Mouse (Mus musculus): ENCODE data around the gene Gabbr2. TPM values are rescaled to one million over a fixed set of nuclear protein-coding genes. Genes with fewer than 3 reads are reported as not detected.

Gene Gabbr2
- polyA plus RNA-seq, 1 experiment = not detected

- Histone ChIP-seq H3K27me3 (ENCODE audit: control insufficient read depth, insufficient read depth, insufficient read length) (no peaks in the 10 kb centered on the region), H3K36me3 (ENCODE audit: control insufficient read depth, insufficient read depth) (no peaks in the 10 kb centered on the region), H3K79me3 (ENCODE audit: low read depth) (no peaks in the 10 kb centered on the region), H3ac (ENCODE audit: control insufficient read depth, insufficient read length, low read depth) (no peak overlapping the region), H3K4me3 (ENCODE audit: insufficient read depth, poor library complexity, severe bottlenecking) (no peak overlapping the region), H3K79me2 (ENCODE audit: control insufficient read depth, insufficient read depth) (no peaks in the 10 kb centered on the region)
- no peak for TF ChIP-seq CTCF (IDR thresholded peaks at IDR 0.05; ENCODE audit: control insufficient read depth, insufficient read depth, insufficient read length)
- no peak for TF ChIP-seq CEBPB (IDR thresholded peaks at IDR 0.05; ENCODE audit: low read depth)
- no peak for TF ChIP-seq MYOG (IDR thresholded peaks at IDR 0.05; ENCODE audit: control insufficient read depth, extremely low read depth, insufficient read length)
- TF ChIP-seq MYOD1 (IDR thresholded peaks at IDR 0.05; ENCODE audit: control insufficient read depth, insufficient read length, low read depth) = no peak
- no peak for TF ChIP-seq USF1 (IDR thresholded peaks at IDR 0.05; ENCODE audit: low read depth)
- TF ChIP-seq MAX (IDR thresholded peaks at IDR 0.05) = no peak
- no peak for TF ChIP-seq FOSL1 (IDR thresholded peaks at IDR 0.05; ENCODE audit: insufficient read depth, low read length, poor library complexity, severe bottlenecking)
These were observed 149.1 kb downstream of the Gabbr2 start for GRCm38 (mm10) chr4:46842596-46842995.

- Histone ChIP-seq H3K36me3 (ENCODE audit: control insufficient read depth, insufficient read depth) (no peaks in the 10 kb centered on the region), H3K79me3 (ENCODE audit: low read depth) (no peaks in the 10 kb centered on the region), H3ac (ENCODE audit: control insufficient read depth, insufficient read length, low read depth) (no peak overlapping the region), H3K4me3 (ENCODE audit: insufficient read depth, poor library complexity, severe bottlenecking) (no peak overlapping the region), H3K79me2 (ENCODE audit: control insufficient read depth, insufficient read depth) (no peaks in the 10 kb centered on the region), H3K27me3 (ENCODE audit: control insufficient read depth, insufficient read depth, insufficient read length) (no peaks in the 10 kb centered on the region)
- TF ChIP-seq MYOG (IDR thresholded peaks at IDR 0.05; ENCODE audit: control insufficient read depth, extremely low read depth, insufficient read length) = no peak
- TF ChIP-seq MYOD1 (IDR thresholded peaks at IDR 0.05; ENCODE audit: control insufficient read depth, insufficient read length, low read depth) = no peak
- TF ChIP-seq CTCF (IDR thresholded peaks at IDR 0.05; ENCODE audit: control insufficient read depth, insufficient read depth, insufficient read length) = no peak
- no peak for TF ChIP-seq FOSL1 (IDR thresholded peaks at IDR 0.05; ENCODE audit: insufficient read depth, low read length, poor library complexity, severe bottlenecking)
These were observed 151.5 kb downstream of the Gabbr2 start for GRCm38 (mm10) chr4:46840146-46840545.

- Histone ChIP-seq H3K79me3 (ENCODE audit: low read depth) (no peaks in the 10 kb centered on the region), H3K27me3 (ENCODE audit: control insufficient read depth, insufficient read depth, insufficient read length) (no peaks in the 10 kb centered on the region), H3ac (ENCODE audit: control insufficient read depth, insufficient read length, low read depth) (no peak overlapping the region), H3K79me2 (ENCODE audit: control insufficient read depth, insufficient read depth) (no peaks in the 10 kb centered on the region), H3K4me3 (ENCODE audit: insufficient read depth, poor library complexity, severe bottlenecking) (no peak overlapping the region), H3K36me3 (ENCODE audit: control insufficient read depth, insufficient read depth) (no peaks in the 10 kb centered on the region)
- TF ChIP-seq CEBPB (IDR thresholded peaks at IDR 0.05; ENCODE audit: low read depth) (no peak), MAX (IDR thresholded peaks at IDR 0.05) (no peak), MYOD1 (IDR thresholded peaks at IDR 0.05; ENCODE audit: control insufficient read depth, insufficient read length, low read depth) (no peak), MYOG (IDR thresholded peaks at IDR 0.05; ENCODE audit: control insufficient read depth, extremely low read depth, insufficient read length) (no peak), FOSL1 (IDR thresholded peaks at IDR 0.05; ENCODE audit: insufficient read depth, low read length, poor library complexity, severe bottlenecking) (no peak), USF1 (IDR thresholded peaks at IDR 0.05; ENCODE audit: low read depth) (no peak), CTCF (IDR thresholded peaks at IDR 0.05; ENCODE audit: control insufficient read depth, insufficient read depth, insufficient read length) (no peak)
These were observed 154.3 kb downstream of the Gabbr2 start for GRCm38 (mm10) chr4:46837362-46837761.

- no peaks in the 10 kb centered on the region for H3K79me3 ChIP-seq (ENCODE audit: low read depth)
- no peaks in the 10 kb centered on the region for H3K27me3 ChIP-seq (ENCODE audit: control insufficient read depth, insufficient read depth, insufficient read length)
- no peaks in the 10 kb centered on the region for H3K36me3 ChIP-seq (ENCODE audit: control insufficient read depth, insufficient read depth)
- TF ChIP-seq FOSL1 (IDR thresholded peaks at IDR 0.05; ENCODE audit: insufficient read depth, low read length, poor library complexity, severe bottlenecking) = no peak
- TF ChIP-seq USF1 (IDR thresholded peaks at IDR 0.05; ENCODE audit: low read depth) = no peak
- no peak for TF ChIP-seq CTCF (IDR thresholded peaks at IDR 0.05; ENCODE audit: control insufficient read depth, insufficient read depth, insufficient read length)
- TF ChIP-seq MYOG (IDR thresholded peaks at IDR 0.05; ENCODE audit: control insufficient read depth, extremely low read depth, insufficient read length) = no peak
- TF ChIP-seq MYOD1 (IDR thresholded peaks at IDR 0.05; ENCODE audit: control insufficient read depth, insufficient read length, low read depth) = no peak
- no peak for TF ChIP-seq CEBPB (IDR thresholded peaks at IDR 0.05; ENCODE audit: low read depth)
- TF ChIP-seq MAX (IDR thresholded peaks at IDR 0.05) = no peak
- no peak overlapping the region for H3ac ChIP-seq (ENCODE audit: control insufficient read depth, insufficient read length, low read depth)
- H3K4me3 ChIP-seq (ENCODE audit: insufficient read depth, poor library complexity, severe bottlenecking) = no peak overlapping the region
- H3K79me2 ChIP-seq (ENCODE audit: control insufficient read depth, insufficient read depth) = no peaks in the 10 kb centered on the region
These were observed 155.6 kb downstream of the Gabbr2 start for GRCm38 (mm10) chr4:46836065-46836464.

- Histone ChIP-seq H3ac (ENCODE audit: control insufficient read depth, insufficient read length, low read depth) (no peak overlapping the region), H3K36me3 (ENCODE audit: control insufficient read depth, insufficient read depth) (no peaks in the 10 kb centered on the region), H3K4me3 (ENCODE audit: insufficient read depth, poor library complexity, severe bottlenecking) (no peak overlapping the region), H3K79me2 (ENCODE audit: control insufficient read depth, insufficient read depth) (no peaks in the 10 kb centered on the region), H3K79me3 (ENCODE audit: low read depth) (no peaks in the 10 kb centered on the region), H3K27me3 (ENCODE audit: control insufficient read depth, insufficient read depth, insufficient read length) (no peaks in the 10 kb centered on the region)
- TF ChIP-seq USF1 (IDR thresholded peaks at IDR 0.05; ENCODE audit: low read depth) (no peak), CTCF (IDR thresholded peaks at IDR 0.05; ENCODE audit: control insufficient read depth, insufficient read depth, insufficient read length) (no peak), MYOG (IDR thresholded peaks at IDR 0.05; ENCODE audit: control insufficient read depth, extremely low read depth, insufficient read length) (no peak), CEBPB (IDR thresholded peaks at IDR 0.05; ENCODE audit: low read depth) (no peak), MYOD1 (IDR thresholded peaks at IDR 0.05; ENCODE audit: control insufficient read depth, insufficient read length, low read depth) (no peak), MAX (IDR thresholded peaks at IDR 0.05) (no peak), FOSL1 (IDR thresholded peaks at IDR 0.05; ENCODE audit: insufficient read depth, low read length, poor library complexity, severe bottlenecking) (no peak)
These were observed 156.6 kb downstream of the Gabbr2 start for GRCm38 (mm10) chr4:46835064-46835463.

Measured in C2C12 (cell line).